Mouse (Mus musculus) heart, postnatal 0 days (tissue): ENCODE results near the gene Hephl1. TPM values are rescaled to one million over a fixed set of nuclear protein-coding genes. Genes with fewer than 3 reads are reported as not detected.

Experiments used
- ATAC-seq: fragments of 200-750 bp; cut with Nextera tagmentation; 2 replicates; pipeline ENCODE4 v1.8.0; 2017; ENCODE audit warnings: low read depth, moderate number of reproducible peaks, moderate library complexity; ENCODE audit not compliant: insufficient read depth
- DNase-seq: peaks from one replicate; pipeline ENCODE4 v3.0.0-alpha.2; 2016; ENCODE audit warnings: low spot score
- H3K27ac ChIP-seq: fragments of 300-500 bp; sonication (generic); 2 replicates; pipeline ENCODE4 v1.5.1; 2014; ENCODE audit warnings: low read depth, mild to moderate bottlenecking
- H3K27me3 ChIP-seq: fragments of 300-500 bp; sonication (generic); 2 replicates; pipeline ENCODE4 v1.6.1; 2014; ENCODE audit warnings: low read length, mixed read lengths; ENCODE audit not compliant: control insufficient read depth, insufficient read depth
- H3K36me3 ChIP-seq: fragments of 300-500 bp; sonication (generic); replicated peaks from 2 replicates; pipeline ENCODE4 v1.6.1; 2014; ENCODE audit warnings: low read length, mixed read lengths; ENCODE audit not compliant: control insufficient read depth, insufficient read depth
- H3K4me1 ChIP-seq: fragments of 300-500 bp; sonication (generic); 2 replicates; pipeline ENCODE4 v1.6.1; 2014; ENCODE audit warnings: antibody characterized with exemption; ENCODE audit not compliant: control insufficient read depth, insufficient read depth
- H3K4me2 ChIP-seq: fragments of 300-500 bp; sonication (generic); 2 replicates; pipeline ENCODE4 v1.6.1; 2014; ENCODE audit warnings: low read depth, mild to moderate bottlenecking, low read length, moderate library complexity
- H3K4me3 ChIP-seq: fragments of 300-500 bp; sonication (generic); 2 replicates; pipeline ENCODE4 v1.5.1; 2014; ENCODE audit warnings: low read depth, low read length
- H3K9ac ChIP-seq: fragments of 300-500 bp; sonication (generic); replicated peaks from 2 replicates; pipeline ENCODE4 v1.6.1; 2014; ENCODE audit warnings: low read depth, low read length, mixed read lengths
- H3K9me3 ChIP-seq: fragments of 300-500 bp; sonication (generic); replicated peaks from 2 replicates; pipeline ENCODE4 v1.6.1; 2016; ENCODE audit warnings: low read length; ENCODE audit not compliant: control insufficient read depth
- CTCF ChIP-seq: IDR thresholded peaks from 2 replicates; pipeline ENCODE4 v1.5.1; 2016; ENCODE audit warnings: antibody characterized with exemption, control low read depth, low read depth
- EP300 ChIP-seq: IDR thresholded peaks from 2 replicates; pipeline ENCODE4 v1.6.1; 2016; ENCODE audit warnings: antibody characterized with exemption, low read depth
- WGBS: fragments of 180-500 bp; shearing (Covaris S2); extraction: QIAGEN DNeasy Blood & Tissue Kit; methylation state at CpG from one replicate; pipeline ENCODE4 v1.1.7; 2014; 5-methylcytosine and 5-hydroxymethylcytosine counted together
- polyA plus RNA-seq: library from polyadenylated mRNA; unstranded; fragments of >200 nt; fragmentation: Nextera tagmentation; extraction: Ambion mirVana; gene quantifications from 2 replicates; pipeline ENCODE4 v1.2.1, GENCODE M21; 2015
- total RNA-seq: library from RNA; depleted of rRNA; stranded (reverse); fragments of >200 nt; gene quantifications from 2 replicates; pipeline ENCODE4 v1.2.3, GENCODE M21; 2014; ENCODE audit warnings: low replicate concordance

Gene Hephl1
- total and polyA plus RNA-seq, 2 experiments from 2014 or later, result 0.03 TPM; not detected in 1

GRCm38 (mm10) chr9:15045740-15046139 lies 66.2 kb downstream of the Hephl1 start:
- H3K27ac ChIP-seq, result 0 out of 2 replicates have a peak overlapping the region, but pooled peaks have one; percentile 71
- 37% methylated on average over 10 of the region's 10 CpGs for WGBS
- peak overlapping the region; percentile 78 for H3K4me3 ChIP-seq

GRCm38 (mm10) chr9:15045084-15045669 lies 66.7 kb downstream of the Hephl1 start, which contains the start of gene Panx1:
Panx1 (minus strand) TSS chr9:15045478.
- TF ChIP-seq CTCF, result no peak
- TF ChIP-seq EP300, result no peak
- H3K4me1 ChIP-seq, result peaks cover 11% of the 10 kb centered on the region
- DNase-seq (peak; percentile 58), ATAC-seq (peak; percentile 75)
- peak within 1 kb of the TSS; percentile 69 for H3K9ac ChIP-seq
- no peaks in the 10 kb centered on the region for H3K27me3 ChIP-seq
- H3K4me3 ChIP-seq, result peak within 1 kb of the TSS; percentile 78
- H3K27ac ChIP-seq, result peak within 1 kb of the TSS; percentile 71
- under 1% methylated on average over 68 of the region's 68 CpGs for WGBS
- H3K9me3 ChIP-seq, result no peaks in the 10 kb centered on the region
- H3K4me2 ChIP-seq, result peak within 1 kb of the TSS; percentile 86
- H3K36me3 ChIP-seq, result no peaks in the 10 kb centered on the region

More at GRCm38 (mm10) chr9:15045740-15046139, 66.2 kb downstream of the Hephl1 start:
- ATAC-seq (no peak), DNase-seq (no peak)
- TF ChIP-seq EP300, result no peak
- no peak for TF ChIP-seq CTCF
- no peaks in the 10 kb centered on the region for H3K9me3 ChIP-seq
- H3K36me3 ChIP-seq, result no peaks in the 10 kb centered on the region
- peak overlapping the region; percentile 86 for H3K4me2 ChIP-seq
- H3K27me3 ChIP-seq, result no peaks in the 10 kb centered on the region
- H3K9ac ChIP-seq, result peak overlapping the region; percentile 69
- H3K4me1 ChIP-seq, result peaks cover 11% of the 10 kb centered on the region

- no peaks in the 10 kb centered on the region for H3K36me3 ChIP-seq
- no peaks in the 10 kb centered on the region for H3K27me3 ChIP-seq
- ATAC-seq (0 out of 2 replicates have a peak, but pooled peaks have one; percentile 2), DNase-seq (no peak)
- H3K4me1 ChIP-seq, result peaks cover 11% of the 10 kb centered on the region
- peak overlapping the region; percentile 69 for H3K9ac ChIP-seq
- 1% methylated on average over 26 of the region's 28 CpGs for WGBS
- H3K9me3 ChIP-seq, result no peaks in the 10 kb centered on the region
- TF ChIP-seq EP300 (no peak), CTCF (no peak)
- H3K4me3 ChIP-seq, result peak overlapping the region; percentile 78
- H3K4me2 ChIP-seq, result peak overlapping the region; percentile 86
- H3K27ac ChIP-seq, result peak overlapping the region; percentile 71
Observed at GRCm38 (mm10) chr9:15044391-15045083, 67.4 kb downstream of the Hephl1 start.

DNA sequence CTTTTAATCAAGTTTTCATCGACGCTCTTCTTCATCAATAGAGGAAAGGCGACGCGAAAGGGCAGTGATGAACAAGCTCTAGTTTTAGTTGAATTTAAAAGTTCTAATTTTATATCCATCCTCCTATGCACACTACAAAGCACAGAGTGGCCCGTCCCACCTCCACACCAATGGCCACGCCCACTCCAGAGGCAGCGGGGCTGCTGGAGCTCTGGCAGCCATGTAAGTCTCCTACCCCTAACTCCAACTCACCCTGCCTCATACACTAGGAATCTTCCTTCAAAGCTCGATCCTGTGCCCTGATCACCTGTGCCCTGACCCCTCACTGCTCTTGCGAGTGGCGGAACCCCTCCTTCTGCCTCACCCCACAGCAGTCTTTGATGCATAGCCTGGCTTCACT lies 70.4 kb downstream of the Hephl1 start:
- ATAC-seq, result no peak
- WGBS, result 88% methylated on average over 11 of the region's 11 CpGs
- H3K9me3 ChIP-seq, result no peaks in the 10 kb centered on the region
- no peaks in the 10 kb centered on the region for H3K36me3 ChIP-seq
- H3K4me2 ChIP-seq, result no peak overlapping the region
- H3K27ac ChIP-seq, result no peak overlapping the region
- peaks cover 11% of the 10 kb centered on the region for H3K4me1 ChIP-seq
- no peak overlapping the region for H3K9ac ChIP-seq
- TF ChIP-seq EP300 (no peak), CTCF (no peak)
- DNase-seq, result no peak
- H3K4me3 ChIP-seq, result no peak overlapping the region
- no peaks in the 10 kb centered on the region for H3K27me3 ChIP-seq

DNA sequence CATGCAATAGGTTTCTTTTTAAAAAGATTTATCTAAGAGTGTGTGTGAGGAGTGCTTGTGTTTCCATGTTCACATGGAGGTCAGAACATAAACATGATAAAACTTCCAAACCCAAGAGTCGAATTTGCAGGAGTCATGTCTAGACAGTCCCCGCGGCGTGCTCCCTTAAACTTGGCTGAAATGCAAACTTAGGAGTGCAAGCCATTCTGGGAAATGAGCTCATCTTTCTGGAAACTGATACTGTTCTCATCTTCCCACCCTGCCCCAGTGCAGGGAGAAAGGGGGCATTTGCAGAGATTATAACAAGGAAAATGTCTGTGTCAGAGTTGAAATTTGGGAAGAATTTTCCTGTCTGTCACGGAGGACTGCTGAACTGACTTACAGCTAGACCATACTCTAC lies 72.1 kb downstream of the Hephl1 start:
- Histone ChIP-seq H3K36me3 (no peaks in the 10 kb centered on the region), H3K9ac (no peak overlapping the region), H3K4me2 (no peak overlapping the region), H3K27ac (0 out of 2 replicates have a peak overlapping the region, but pooled peaks have one; percentile 2), H3K4me3 (no peak overlapping the region), H3K27me3 (no peaks in the 10 kb centered on the region), H3K4me1 (0 out of 2 replicates have a peak, but pooled peaks cover 3% of the 10 kb centered on the region), H3K9me3 (no peaks in the 10 kb centered on the region)
- DNase-seq (peak; percentile 43), ATAC-seq (peak; percentile 43; the same call in 1 of the 2 replicates)
- WGBS, result 53% methylated on average over 5 of the region's 5 CpGs
- TF ChIP-seq CTCF, result no peak
- no peak for TF ChIP-seq EP300
